Comparison of ENCODE assay signal across 10 mouse cellular contexts in the genomic region with DNA sequence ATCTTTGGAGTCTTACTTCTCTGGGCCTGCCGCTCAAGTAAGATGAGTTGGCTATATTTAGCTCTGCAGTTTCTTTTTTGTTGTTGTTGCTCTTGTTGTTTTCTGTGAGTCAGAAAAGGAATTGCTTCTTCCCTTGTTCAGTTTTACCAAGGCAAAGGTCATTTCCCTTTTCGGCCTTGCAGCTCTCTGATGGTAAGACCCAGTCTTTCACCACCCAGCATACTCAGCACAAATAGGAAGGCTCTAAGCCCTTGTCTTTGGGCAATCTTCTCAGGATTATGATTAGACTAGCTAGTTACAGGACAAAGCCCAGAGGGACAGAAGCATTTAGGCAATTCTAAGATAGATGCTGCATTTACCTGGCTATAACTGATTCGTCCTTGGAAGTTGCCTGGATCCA. TPM values are rescaled to one million over a fixed set of nuclear protein-coding genes. Genes with fewer than 3 reads are reported as not detected.
DNase-seq lines count a peak whose midpoint lies in the region; ATAC-seq lines count a peak whose summit lies in the region.
"Had no signal": no experiment of that assay in that cellular context is flagged by ENCODE, and none has a peak within 500 bp of the region (broad histone marks: within the 10 kb centered on the region; RNA-seq: fewer than 3 reads in every experiment).

No protein-coding gene starts in this region.

- peak overlapping the region; percentile 69; the same call in 1 of the 2 replicates for H3K4me2 ChIP-seq in hindbrain, embryonic 12.5 days (replicated peaks)
- H3K4me2 ChIP-seq in hindbrain, embryonic 11.5 days (replicated peaks; ENCODE audit: low read depth, low read length) = no peak overlapping the region
- H3K4me2 ChIP-seq in embryonic facial prominence, embryonic 12.5 days (replicated peaks) = peak overlapping the region; percentile 61; the same call in 1 of the 2 replicates
- peak overlapping the region; percentile 60; the same call in 1 of the 2 replicates for H3K4me2 ChIP-seq in limb, embryonic 15.5 days

- no peak overlapping the region for H3K9ac ChIP-seq in hindbrain, embryonic 12.5 days
- H3K9ac ChIP-seq in hindbrain, embryonic 11.5 days (ENCODE audit: low read depth, low read length) = no peak overlapping the region
- H3K9ac ChIP-seq in embryonic facial prominence, embryonic 12.5 days = no peak overlapping the region
- H3K9ac ChIP-seq in limb, embryonic 15.5 days = no peak overlapping the region

- 94% methylated on average over 3 of the region's 3 CpGs for WGBS in hindbrain, embryonic 12.5 days
- WGBS in hindbrain, embryonic 11.5 days = 94% methylated on average over 3 of the region's 3 CpGs
- WGBS in embryonic facial prominence, embryonic 12.5 days = 90% methylated on average over 3 of the region's 3 CpGs
- 80% methylated on average over 3 of the region's 3 CpGs for WGBS in limb, embryonic 15.5 days

- H3K36me3 ChIP-seq in hindbrain, embryonic 12.5 days = no peaks in the 10 kb centered on the region
- no peaks in the 10 kb centered on the region for H3K36me3 ChIP-seq in hindbrain, embryonic 11.5 days (ENCODE audit: control insufficient read depth, insufficient read depth, low read length)
- peaks cover 4% of the 10 kb centered on the region; the same call in 1 of the 2 replicates for H3K36me3 ChIP-seq in embryonic facial prominence, embryonic 12.5 days
- peaks cover 20% of the 10 kb centered on the region; the same call in 1 of the 2 replicates for H3K36me3 ChIP-seq in limb, embryonic 15.5 days

- H3K27me3 ChIP-seq in hindbrain, embryonic 12.5 days = no peaks in the 10 kb centered on the region
- no peaks in the 10 kb centered on the region for H3K27me3 ChIP-seq in hindbrain, embryonic 11.5 days (ENCODE audit: control insufficient read depth, insufficient read depth, low read length)
- H3K27me3 ChIP-seq in embryonic facial prominence, embryonic 12.5 days = no peaks in the 10 kb centered on the region
- no peaks in the 10 kb centered on the region for H3K27me3 ChIP-seq in limb, embryonic 15.5 days

- H3K4me3 ChIP-seq in hindbrain, embryonic 12.5 days = no peak overlapping the region
- H3K4me3 ChIP-seq in hindbrain, embryonic 11.5 days (ENCODE audit: low read depth, low read length) = no peak overlapping the region
- H3K4me3 ChIP-seq in embryonic facial prominence, embryonic 12.5 days = no peak overlapping the region
- H3K4me3 ChIP-seq in limb, embryonic 15.5 days = peak overlapping the region; percentile 87

- DNase-seq in hindbrain, embryonic 11.5 days (ENCODE audit: low spot score) = no peak
- DNase-seq in A20 (ENCODE audit: low read depth, low spot score) = peak; percentile 75
- no peak for DNase-seq in frontal cortex, postnatal 14 days (ENCODE audit: low spot score in 2 of 2)
- no peak for DNase-seq in T-cell, adult 2 months (ENCODE audit: low spot score)
- no peak for DNase-seq in layer of hippocampus, adult 8-10 months (ENCODE audit: low spot score in 2 of 2)
- DNase-seq: cerebellum, postnatal 14 days; kidney, adult 18-20 months had no signal

- peaks cover 27% of the 10 kb centered on the region for H3K4me1 ChIP-seq in hindbrain, embryonic 12.5 days
- no peaks in the 10 kb centered on the region for H3K4me1 ChIP-seq in hindbrain, embryonic 11.5 days (replicated peaks; ENCODE audit: control insufficient read depth, insufficient read depth, low read length)
- peaks cover 21% of the 10 kb centered on the region for H3K4me1 ChIP-seq in embryonic facial prominence, embryonic 12.5 days
- H3K4me1 ChIP-seq in limb, embryonic 15.5 days = peaks cover 20% of the 10 kb centered on the region

- no peaks in the 10 kb centered on the region for H3K9me3 ChIP-seq in hindbrain, embryonic 12.5 days (replicated peaks)
- H3K9me3 ChIP-seq in hindbrain, embryonic 11.5 days (ENCODE audit: control insufficient read depth, low read length) = no peaks in the 10 kb centered on the region
- no peaks in the 10 kb centered on the region for H3K9me3 ChIP-seq in embryonic facial prominence, embryonic 12.5 days
- no peaks in the 10 kb centered on the region for H3K9me3 ChIP-seq in limb, embryonic 15.5 days

- no peak for ATAC-seq in hindbrain, embryonic 12.5 days (ENCODE audit: low FRiP score)
- ATAC-seq in hindbrain, embryonic 11.5 days (ENCODE audit: low FRiP score) = no peak
- ATAC-seq in embryonic facial prominence, embryonic 12.5 days (ENCODE audit: insufficient number of reproducible peaks, insufficient read depth, low FRiP score, low TSS enrichment) = no peak
- ATAC-seq in limb, embryonic 15.5 days (ENCODE audit: insufficient number of reproducible peaks, low FRiP score, low TSS enrichment, low read depth) = no peak

- H3K27ac ChIP-seq in hindbrain, embryonic 12.5 days = no peak overlapping the region
- H3K27ac ChIP-seq in hindbrain, embryonic 11.5 days (ENCODE audit: low read depth, low read length) = no peak overlapping the region
- no peak overlapping the region for H3K27ac ChIP-seq in embryonic facial prominence, embryonic 12.5 days
- no peak overlapping the region for H3K27ac ChIP-seq in limb, embryonic 15.5 days

RNA-seq across cellular contexts. Expression of a gene that starts 1.1 kb away (rescaled TPM):
- 38.6 and 40.3 TPM in 2 replicates for polyA plus RNA-seq in hindbrain, embryonic 12.5 days (2016; fragmentation: Nextera tagmentation; extraction: Ambion mirVana)
- 41.0 and 51.1 TPM in 2 replicates for polyA plus RNA-seq in hindbrain, embryonic 11.5 days (2014; fragmentation: Nextera tagmentation; extraction: Ambion mirVana)
- polyA plus RNA-seq in embryonic facial prominence, embryonic 12.5 days (2016; fragmentation: Nextera tagmentation; extraction: Ambion mirVana) = 45.7 and 50.8 TPM in 2 replicates
- polyA plus RNA-seq in limb, embryonic 15.5 days (2015; fragmentation: Nextera tagmentation; extraction: Ambion mirVana) = 47.6 and 54.0 TPM in 2 replicates
- 100 to 1,000 TPM; 152 to 165 (median 160) TPM for total RNA-seq in layer of hippocampus, adult 8-10 months (2022)

RNA-seq across cellular contexts. Expression of a gene that starts 1.2 kb away (rescaled TPM):
- 160 and 161 TPM in 2 replicates for polyA plus RNA-seq in hindbrain, embryonic 12.5 days (2016; fragmentation: Nextera tagmentation; extraction: Ambion mirVana)
- 228 and 229 TPM in 2 replicates for polyA plus RNA-seq in hindbrain, embryonic 11.5 days (2014; fragmentation: Nextera tagmentation; extraction: Ambion mirVana)
- polyA plus RNA-seq in embryonic facial prominence, embryonic 12.5 days (2016; fragmentation: Nextera tagmentation; extraction: Ambion mirVana) = 170 and 174 TPM in 2 replicates
- 129 and 136 TPM in 2 replicates for polyA plus RNA-seq in limb, embryonic 15.5 days (2015; fragmentation: Nextera tagmentation; extraction: Ambion mirVana)
- 10 to 100 TPM; 55.2 to 71.2 (median 63.6) TPM for total RNA-seq in layer of hippocampus, adult 8-10 months (2022)
